Mouse (Mus musculus) forebrain, embryonic 11.5 days (tissue): Measurements from ENCODE around the gene Ints1. TPM values are rescaled to one million over a fixed set of nuclear protein-coding genes. Genes with fewer than 3 reads are reported as not detected.

ENCODE experiments used
- ATAC-seq: fragments of 200-750 bp; cut with Nextera tagmentation; replicated peaks from 2 replicates; pipeline ENCODE4 v1.8.0; 2017; ENCODE audit warnings: moderate TSS enrichment; ENCODE audit not compliant: low FRiP score
- DNase-seq: peaks from one replicate; pipeline ENCODE4 v3.0.0-alpha.2; 2017; ENCODE audit warnings: low spot score
- H3K27ac ChIP-seq: fragments of 300-500 bp; sonication (generic); 2 replicates; pipeline ENCODE4 v1.5.1; 2014; ENCODE audit warnings: low read depth, low read length
- H3K27me3 ChIP-seq: fragments of 300-500 bp; sonication (generic); 2 replicates; pipeline ENCODE4 v1.6.1; 2014; ENCODE audit warnings: mild to moderate bottlenecking, low read length, mixed read lengths; ENCODE audit not compliant: control insufficient read depth, insufficient read depth
- H3K36me3 ChIP-seq: fragments of 300-500 bp; sonication (generic); 2 replicates; pipeline ENCODE4 v1.6.1; 2014; ENCODE audit warnings: mild to moderate bottlenecking, low read length, moderate library complexity, mixed read lengths; ENCODE audit not compliant: control insufficient read depth, insufficient read depth
- H3K4me1 ChIP-seq: fragments of 300-500 bp; sonication (generic); replicated peaks from 2 replicates; pipeline ENCODE4 v1.6.1; 2014; ENCODE audit warnings: low read length, mixed read lengths; ENCODE audit not compliant: control insufficient read depth, insufficient read depth
- H3K4me2 ChIP-seq: fragments of 300-500 bp; sonication (generic); 2 replicates; pipeline ENCODE4 v1.6.1; 2014; ENCODE audit warnings: low read depth, mild to moderate bottlenecking, low read length, moderate library complexity, mixed read lengths; ENCODE audit not compliant: severe bottlenecking
- H3K4me3 ChIP-seq: fragments of 300-500 bp; sonication (generic); 2 replicates; pipeline ENCODE4 v1.5.1; 2014; ENCODE audit warnings: low read depth, low read length
- H3K9ac ChIP-seq: fragments of 300-500 bp; sonication (generic); 2 replicates; pipeline ENCODE4 v1.6.1; 2014; ENCODE audit warnings: low read length
- H3K9me3 ChIP-seq: fragments of 300-500 bp; sonication (generic); 2 replicates; pipeline ENCODE4 v1.6.1; 2016; ENCODE audit warnings: low read length, mixed read lengths; ENCODE audit not compliant: control insufficient read depth
- WGBS: fragments of 180-500 bp; shearing (Covaris S2); extraction: QIAGEN DNeasy Blood & Tissue Kit; methylation state at CpG from one replicate; pipeline ENCODE4 v1.1.7; 2014; 5-methylcytosine and 5-hydroxymethylcytosine counted together
- polyA plus RNA-seq: library from polyadenylated mRNA; unstranded; fragments of >200 nt; fragmentation: Nextera tagmentation; extraction: Ambion mirVana; gene quantifications from 2 replicates; pipeline ENCODE4 v1.2.1, GENCODE M21; 2014

Ints1 gene
- polyA plus RNA-seq, 1 experiment from 2014 or later: 40.5 TPM

- Histone ChIP-seq H3K4me1 (peaks cover 13% of the 10 kb centered on the region; the same call in 1 of the 2 replicates), H3K27me3 (peaks cover 2% of the 10 kb centered on the region; the same call in 1 of the 2 replicates), H3K36me3 (no peaks in the 10 kb centered on the region), H3K4me2 (peak within 1 kb of the TSS; percentile 88), H3K9ac (peak within 1 kb of the TSS; percentile 61), H3K27ac (no peak within 1 kb of the TSS), H3K4me3 (peak within 1 kb of the TSS; percentile 45), H3K9me3 (no peaks in the 10 kb centered on the region)
- peak; percentile 98 for DNase-seq
- peak; percentile 96 for ATAC-seq
- 5% methylated on average over 48 of the region's 50 CpGs for WGBS
Measured at GRCm38 (mm10) chr5:139735677-139736503, 39.6 kb downstream of the Ints1 start, which contains the start of gene Micall2. Gene Micall2, minus strand, starts transcription at chr5:139736336.

GRCm38 (mm10) chr5:139734746-139735145 lies 40.7 kb downstream of the Ints1 start:
- Histone ChIP-seq H3K4me1 (peaks cover 15% of the 10 kb centered on the region; the same call in 1 of the 2 replicates), H3K9me3 (no peaks in the 10 kb centered on the region), H3K36me3 (no peaks in the 10 kb centered on the region), H3K27me3 (peaks cover 2% of the 10 kb centered on the region; the same call in 1 of the 2 replicates), H3K9ac (no peak overlapping the region), H3K4me3 (no peak overlapping the region), H3K27ac (no peak overlapping the region), H3K4me2 (peak overlapping the region; percentile 11; the same call in 1 of the 2 replicates)
- WGBS: 82% methylated on average over 7 of the region's 7 CpGs
- no peak for ATAC-seq
- no peak for DNase-seq

- Histone ChIP-seq H3K4me1 (peaks cover 15% of the 10 kb centered on the region; the same call in 1 of the 2 replicates), H3K9me3 (no peaks in the 10 kb centered on the region), H3K27ac (no peak overlapping the region), H3K4me2 (no peak overlapping the region), H3K27me3 (peaks cover 2% of the 10 kb centered on the region; the same call in 1 of the 2 replicates), H3K4me3 (no peak overlapping the region), H3K9ac (no peak overlapping the region), H3K36me3 (no peaks in the 10 kb centered on the region)
- WGBS: 80% methylated on average over 3 of the region's 3 CpGs
- ATAC-seq (no peak), DNase-seq (no peak)
Measured at GRCm38 (mm10) chr5:139734016-139734415, 41.5 kb downstream of the Ints1 start.

GRCm38 (mm10) chr5:139732634-139733107 lies 42.8 kb downstream of the Ints1 start:
- no peak for ATAC-seq
- H3K4me3 ChIP-seq: no peak overlapping the region
- H3K27ac ChIP-seq: no peak overlapping the region
- peaks cover 15% of the 10 kb centered on the region; the same call in 1 of the 2 replicates for H3K4me1 ChIP-seq
- 81% methylated on average over 11 of the region's 11 CpGs for WGBS
- H3K4me2 ChIP-seq: no peak overlapping the region
- H3K9ac ChIP-seq: no peak overlapping the region
- H3K9me3 ChIP-seq: no peaks in the 10 kb centered on the region
- no peaks in the 10 kb centered on the region for H3K36me3 ChIP-seq
- DNase-seq: no peak
- H3K27me3 ChIP-seq: peaks cover 2% of the 10 kb centered on the region; the same call in 1 of the 2 replicates

- no peak overlapping the region for H3K27ac ChIP-seq
- H3K4me3 ChIP-seq: no peak overlapping the region
- H3K4me2 ChIP-seq: no peak overlapping the region
- 62% methylated on average over 8 of the region's 8 CpGs for WGBS
- peak; percentile 49 for DNase-seq
- H3K4me1 ChIP-seq: peaks cover 8% of the 10 kb centered on the region; the same call in 1 of the 2 replicates
- no peak for ATAC-seq
- H3K36me3 ChIP-seq: no peaks in the 10 kb centered on the region
- no peak overlapping the region for H3K9ac ChIP-seq
- no peaks in the 10 kb centered on the region for H3K9me3 ChIP-seq
- peaks cover 2% of the 10 kb centered on the region; the same call in 1 of the 2 replicates for H3K27me3 ChIP-seq
Measured at GRCm38 (mm10) chr5:139730712-139731486, 44.6 kb downstream of the Ints1 start.

GRCm38 (mm10) chr5:139727261-139727660 lies 48.2 kb downstream of the Ints1 start:
- H3K4me1 ChIP-seq: peaks cover 6% of the 10 kb centered on the region
- WGBS: 88% methylated on average over 11 of the region's 11 CpGs
- no peak for DNase-seq

GRCm38 (mm10) chr5:139726186-139726585 lies 49.3 kb downstream of the Ints1 start:
- H3K9me3 ChIP-seq: no peaks in the 10 kb centered on the region
- ATAC-seq (no peak), DNase-seq (no peak)
- H3K4me2 ChIP-seq: no peak overlapping the region
- no peaks in the 10 kb centered on the region for H3K27me3 ChIP-seq
- WGBS: 87% methylated on average over 3 of the region's 3 CpGs
- H3K4me1 ChIP-seq: peaks cover 6% of the 10 kb centered on the region
- H3K9ac ChIP-seq: no peak overlapping the region
- no peaks in the 10 kb centered on the region for H3K36me3 ChIP-seq
- H3K27ac ChIP-seq: no peak overlapping the region
- H3K4me3 ChIP-seq: no peak overlapping the region

More at GRCm38 (mm10) chr5:139727261-139727660, 48.2 kb downstream of the Ints1 start:
- no peak for ATAC-seq
- Histone ChIP-seq H3K9me3 (no peaks in the 10 kb centered on the region), H3K4me2 (no peak overlapping the region), H3K9ac (no peak overlapping the region), H3K27ac (no peak overlapping the region), H3K27me3 (no peaks in the 10 kb centered on the region), H3K4me3 (no peak overlapping the region), H3K36me3 (no peaks in the 10 kb centered on the region)

- Histone ChIP-seq H3K4me1 (peaks cover 4% of the 10 kb centered on the region; the same call in 1 of the 2 replicates), H3K9ac (0 out of 2 replicates have a peak overlapping the region, but pooled peaks have one; percentile 27), H3K27ac (no peak overlapping the region), H3K4me2 (no peak overlapping the region), H3K9me3 (no peaks in the 10 kb centered on the region), H3K36me3 (no peaks in the 10 kb centered on the region), H3K4me3 (no peak overlapping the region), H3K27me3 (no peaks in the 10 kb centered on the region)
- DNase-seq (no peak), ATAC-seq (no peak)
- 66% methylated on average over 10 of the region's 10 CpGs for WGBS
Measured at GRCm38 (mm10) chr5:139724336-139725116, 50.9 kb downstream of the Ints1 start.
